Mouse (Mus musculus) layer of hippocampus, postnatal 25 days (tissue): Measurements from ENCODE around the gene Vpreb2. TPM values are rescaled to one million over a fixed set of nuclear protein-coding genes. Genes with fewer than 3 reads are reported as not detected.
"Not testable (repeated sequence)": the region's sequence is repeated elsewhere in the genome, so short reads cannot be mapped to it uniquely, and the experiment has no call there.

ENCODE experiments used
- DNase-seq, 2 experiments: peaks; one replicate each; pipeline ENCODE4 v3.0.0; 2022; ENCODE audit warnings: mixed read lengths in 2 of 2, low spot score in 1 of 2; ENCODE audit errors: extremely low spot score in 1 of 2
- total RNA-seq, 2 experiments: library from RNA; stranded (reverse); gene quantifications; 2 replicates each; pipeline ENCODE4 v1.2.3; 2021

Gene Vpreb2
- not detected for total RNA-seq

- no peak for DNase-seq
Measured at GRCm38 (mm10) chr16:17980128-17980527, at the start of gene Vpreb2. Vpreb2 (plus strand) TSS chr16:17980428.

- DNase-seq, result no peak
Measured at GRCm38 (mm10) chr16:17931906-17932460, 48.2 kb upstream of the Vpreb2 start.

DNA sequence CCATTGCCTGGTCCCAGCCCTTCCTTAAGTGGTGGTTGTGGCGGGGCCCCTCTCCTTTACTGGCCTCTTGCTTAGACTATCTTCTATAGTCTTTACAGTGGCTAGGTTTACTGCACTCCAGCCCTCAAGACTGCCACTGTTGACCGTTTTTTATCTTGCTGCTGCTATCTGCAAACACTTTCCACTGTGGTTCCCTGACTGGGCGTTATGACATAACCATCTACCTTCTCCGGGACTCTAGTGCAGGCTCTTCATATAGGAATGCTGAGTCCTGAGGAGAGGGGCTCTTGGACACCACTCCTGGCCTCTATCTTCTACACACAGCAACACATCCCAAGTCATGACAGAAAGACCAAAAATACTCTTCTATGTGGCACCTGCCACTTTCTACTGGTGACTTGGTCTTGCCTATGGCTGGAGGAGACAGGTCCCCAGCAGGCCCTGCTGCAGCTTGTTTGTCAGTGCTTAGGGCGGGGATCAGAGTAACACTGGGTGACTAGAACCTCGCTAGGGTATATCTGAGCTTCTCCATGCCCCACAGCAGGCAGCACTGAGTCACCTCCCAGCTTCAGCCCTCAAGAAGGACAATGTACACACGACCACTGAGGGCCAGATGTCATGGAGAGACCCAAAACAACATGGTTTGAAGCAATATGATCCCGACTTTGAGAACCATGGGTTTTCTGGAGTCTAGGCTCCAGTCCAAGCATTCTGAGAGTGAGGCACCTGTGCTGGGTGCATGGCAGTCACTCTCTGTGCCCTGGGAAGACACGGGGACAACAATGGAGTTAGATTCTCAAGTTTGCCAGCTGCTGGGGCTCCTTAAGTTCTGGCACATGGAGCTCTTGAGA, 46.4 kb upstream of the Vpreb2 start:
- DNase-seq, result no peak

GRCm38 (mm10) chr16:17934445-17934910, 45.8 kb upstream of the Vpreb2 start:
- no peak for DNase-seq

DNA sequence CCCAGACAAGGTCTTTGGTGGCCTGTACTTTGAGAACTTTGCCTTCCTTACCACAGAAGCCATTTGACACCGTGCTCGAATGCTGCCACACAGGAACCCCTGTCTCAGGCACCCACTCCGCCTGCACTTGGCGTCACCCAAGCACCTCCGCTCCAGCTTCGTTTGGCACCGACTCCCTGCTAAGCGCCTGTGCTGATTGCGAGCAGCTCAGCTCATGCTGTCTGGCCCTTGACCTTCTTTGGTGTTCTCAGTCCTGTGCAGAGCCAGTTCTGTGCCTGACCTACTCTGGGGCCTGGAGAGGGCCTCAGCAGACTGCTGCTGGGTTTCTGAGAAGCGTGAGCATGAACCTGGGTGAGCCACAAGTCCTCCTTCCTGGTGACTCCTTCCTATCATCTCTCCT, 43.5 kb upstream of the Vpreb2 start:
- DNase-seq, result no peak

- DNase-seq, result no peak
Measured at GRCm38 (mm10) chr16:17938187-17938586, 42.0 kb upstream of the Vpreb2 start.

DNA sequence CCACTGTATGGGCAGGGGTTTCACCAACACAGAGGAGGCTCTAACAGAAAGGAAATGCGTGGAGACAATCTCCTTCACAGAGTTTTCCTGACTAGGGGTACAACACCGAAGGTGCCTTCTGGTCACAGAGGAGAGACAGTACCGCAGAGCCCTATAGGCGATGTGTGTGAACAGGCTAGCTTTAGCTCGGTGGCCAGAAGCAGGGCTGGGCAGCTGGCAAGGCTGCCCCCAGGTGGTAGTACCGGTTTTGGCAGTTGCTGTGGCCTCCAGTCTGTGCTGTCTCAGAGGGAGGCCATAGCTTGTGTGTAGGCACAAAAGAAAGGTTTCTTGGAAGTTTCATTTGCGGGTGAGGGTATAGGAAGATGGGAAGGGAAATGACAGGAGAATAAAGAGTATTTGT, 41.4 kb upstream of the Vpreb2 start:
- peak in 1 of 2 experiments; percentile 52 for DNase-seq

DNA sequence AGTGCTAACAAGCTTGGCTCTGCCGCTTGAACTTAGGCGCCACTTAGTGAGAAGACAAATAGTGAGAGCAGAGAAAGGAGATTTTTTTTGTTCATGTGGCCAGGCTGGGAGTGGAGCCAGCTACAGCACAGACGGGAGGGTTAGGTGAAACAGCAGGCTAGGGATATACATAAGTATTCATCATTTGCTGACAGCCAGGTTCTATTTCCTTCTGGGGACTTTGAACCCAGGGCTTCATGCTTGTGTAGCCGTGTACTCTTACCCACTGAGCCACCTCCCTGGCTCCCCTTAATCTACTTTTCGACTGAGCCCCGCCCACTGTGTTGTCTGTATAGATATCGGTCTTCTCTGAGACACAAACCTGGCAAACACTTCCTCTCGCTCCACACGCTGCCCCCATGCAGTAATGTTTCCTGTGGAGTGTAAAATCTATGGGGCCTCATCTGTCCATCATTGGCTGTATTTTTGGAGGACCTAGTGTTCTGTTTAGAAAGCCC, 40.9 kb upstream of the Vpreb2 start:
- DNase-seq, result no peak

DNA sequence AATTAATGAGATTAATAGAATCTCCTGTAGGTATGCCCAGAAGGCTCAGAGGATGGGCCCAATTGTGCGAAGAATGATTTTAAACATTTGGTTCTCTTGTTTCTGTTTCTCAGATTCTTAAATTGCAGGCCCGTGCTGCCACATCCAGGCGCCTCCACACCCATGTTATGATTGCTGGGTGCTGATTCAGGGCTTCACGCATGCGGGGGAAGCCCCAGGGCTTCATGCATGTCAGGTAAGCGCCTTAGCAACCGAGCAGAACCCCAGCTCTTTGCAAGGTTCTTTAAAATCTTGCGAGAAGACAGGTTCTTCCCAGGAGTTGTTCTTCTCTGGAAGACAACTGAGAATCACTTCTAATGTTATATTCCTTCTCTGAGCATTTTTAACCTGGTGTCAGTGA, 36.8 kb upstream of the Vpreb2 start:
- no peak for DNase-seq

DNA sequence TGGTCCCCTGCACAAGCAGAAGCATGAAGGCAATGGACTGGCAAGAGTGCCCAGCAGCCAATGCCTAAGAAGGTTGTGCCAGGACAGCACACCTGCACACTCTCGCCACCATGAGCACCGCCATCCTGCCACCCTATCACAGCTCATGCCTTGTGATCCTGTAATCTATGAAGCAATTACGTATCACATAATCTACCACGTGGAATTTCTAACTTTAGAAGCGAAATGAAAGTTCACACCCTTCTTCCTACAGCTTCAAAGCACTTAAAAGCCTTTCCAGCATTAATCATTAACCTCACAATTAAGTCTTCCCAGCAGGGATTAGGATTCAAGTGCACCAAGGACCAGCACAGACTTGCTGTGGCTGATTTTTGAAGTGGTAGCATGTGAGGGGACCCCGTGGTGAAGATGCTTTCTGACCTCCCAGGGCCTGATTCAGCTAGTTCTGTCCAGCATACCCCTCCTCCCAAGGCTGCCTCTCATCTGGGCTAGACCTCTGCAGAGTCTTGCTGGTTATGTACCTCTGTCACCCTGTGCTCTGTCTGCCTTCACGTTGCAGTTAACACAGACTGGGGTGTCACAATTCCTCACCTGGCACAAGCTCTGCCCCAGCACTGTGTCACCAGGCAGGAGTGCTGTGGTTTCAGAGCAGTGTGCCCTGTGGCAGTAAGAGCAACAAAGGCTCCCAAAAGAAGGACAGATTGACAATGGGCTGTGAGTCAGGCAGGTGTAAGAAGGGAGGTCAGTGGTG, 35.0 kb upstream of the Vpreb2 start:
- DNase-seq, result no peak

DNA sequence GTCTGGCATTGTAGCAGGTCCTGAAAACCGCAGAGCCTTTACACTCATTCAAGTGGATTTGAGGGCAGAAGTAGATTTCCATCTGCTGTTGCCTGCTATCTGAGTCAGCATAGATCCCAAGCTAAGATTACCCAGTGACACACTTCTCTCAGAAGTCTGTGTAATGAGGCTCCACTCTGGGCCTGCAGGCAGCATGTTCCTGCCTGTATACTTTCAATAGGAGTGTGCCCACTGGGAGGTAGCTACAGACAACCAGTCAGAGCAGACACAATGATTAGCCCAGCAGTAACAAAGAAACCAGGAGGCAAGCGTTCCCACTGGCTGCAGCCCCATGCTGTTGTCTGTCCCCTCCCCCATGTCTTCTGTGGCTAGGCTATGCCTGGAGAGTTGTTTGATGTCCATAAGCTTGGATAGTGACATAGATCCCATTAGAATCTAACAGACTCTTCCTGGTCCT, 30.8 kb upstream of the Vpreb2 start:
- DNase-seq, result no peak

- DNase-seq, result no peak
Measured at GRCm38 (mm10) chr16:17950068-17950467, 30.2 kb upstream of the Vpreb2 start.

DNA sequence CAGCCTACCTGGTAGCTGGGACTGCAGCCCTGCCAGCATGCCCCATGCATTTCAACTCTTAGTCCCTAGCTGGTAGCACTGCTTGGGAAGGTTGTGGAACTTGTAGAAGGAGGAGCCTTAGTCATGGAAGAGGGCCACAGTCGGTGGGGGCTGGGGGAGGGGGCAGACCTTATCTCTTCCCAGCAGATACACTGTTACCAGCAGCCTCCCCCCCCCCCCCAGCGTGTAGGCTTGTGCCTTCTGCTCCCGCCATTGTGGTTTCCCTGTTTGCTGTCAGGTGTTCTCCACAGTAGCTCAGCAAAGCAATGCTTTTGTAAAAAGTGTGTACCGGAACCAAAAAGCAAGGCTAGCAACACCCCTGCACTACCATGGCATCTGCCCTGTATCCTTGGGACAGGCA, 28.6 kb upstream of the Vpreb2 start:
- DNase-seq, result no peak

- DNase-seq, result not testable (repeated sequence)
Measured at GRCm38 (mm10) chr16:17956052-17956638, 24.1 kb upstream of the Vpreb2 start.

DNA sequence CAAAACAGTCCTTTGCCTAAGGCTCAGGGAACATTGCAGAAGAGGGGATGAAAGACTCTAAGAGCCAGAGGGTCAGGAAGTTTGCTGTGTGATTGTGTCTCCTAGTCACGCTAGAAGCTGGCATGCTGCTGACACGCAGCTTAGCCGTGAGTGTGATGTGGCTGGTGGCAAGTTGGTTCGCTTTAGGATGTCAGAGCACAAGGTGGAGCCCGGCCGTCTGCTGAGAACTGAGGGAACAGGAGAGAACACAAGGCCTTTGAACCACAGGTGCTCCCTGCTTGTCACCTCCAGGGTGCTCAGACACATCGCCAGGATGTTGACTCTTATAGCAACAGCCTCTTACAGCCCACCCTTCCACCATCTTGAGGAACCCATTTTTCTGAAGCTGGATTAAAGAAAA, 18.1 kb upstream of the Vpreb2 start:
- no peak for DNase-seq

GRCm38 (mm10) chr16:17971853-17972252, 8.4 kb upstream of the Vpreb2 start:
- no peak for DNase-seq

- not testable (repeated sequence) for DNase-seq
Measured at GRCm38 (mm10) chr16:17977840-17978239, 2.4 kb upstream of the Vpreb2 start.

DNA sequence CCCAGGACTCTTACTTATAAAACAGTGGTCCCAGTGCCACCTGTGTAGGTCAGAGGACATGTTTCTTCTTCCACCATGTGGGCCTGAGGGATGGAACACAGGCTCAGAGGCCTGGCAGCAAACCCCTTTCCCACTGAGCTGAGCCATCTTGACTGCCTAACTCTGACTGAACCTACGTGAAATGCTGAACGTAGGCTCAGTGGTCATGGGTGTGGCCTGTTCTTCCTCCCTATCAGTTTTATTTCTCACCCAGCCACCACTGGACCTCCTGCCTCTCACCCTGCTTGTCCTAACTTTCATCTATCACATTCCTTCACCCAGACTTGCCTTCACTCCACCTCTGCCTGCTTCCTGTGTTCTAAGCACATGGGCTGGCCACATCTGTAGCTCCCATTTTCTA, 3.0 kb downstream of the Vpreb2 start:
- DNase-seq, result no peak

- no peak for DNase-seq
Measured at GRCm38 (mm10) chr16:17984231-17984630, 4.0 kb downstream of the Vpreb2 start.

GRCm38 (mm10) chr16:17985078-17985477, 4.8 kb downstream of the Vpreb2 start:
- no peak for DNase-seq
